Comparison of ENCODE assay signal across 8 mouse cellular contexts in genomic region chr11:97694921-97695711, GRCm38 (mm10). TPM values are rescaled to one million over a fixed set of nuclear protein-coding genes. Genes with fewer than 3 reads are reported as not detected.
DNase-seq lines count a peak whose midpoint lies in the region; ATAC-seq and TF ChIP-seq lines count a peak whose summit lies in the region.

No protein-coding gene starts in this region.

- peak; percentile 39 for DNase-seq in liver, adult 2 months (ENCODE audit: extremely low read depth, low read depth, low spot score)
- DNase-seq in embryonic facial prominence, embryonic 14.5 days (ENCODE audit: low spot score) = peak; percentile 85
- DNase-seq in heart, postnatal 0 days (ENCODE audit: low spot score) = peak; percentile 76
- no peak for DNase-seq in limb, embryonic 11.5 days (ENCODE audit: low spot score)
- no peak for DNase-seq in spleen, postnatal 14 days (ENCODE audit: low spot score in 2 of 2)
- no peak for DNase-seq in gastrocnemius, postnatal 10 days

- H3K36me3 ChIP-seq in liver, adult 2 months (ENCODE audit: control insufficient read depth, insufficient read depth, low read length) = no peaks in the 10 kb centered on the region
- H3K36me3 ChIP-seq in liver, embryonic 12.5 days = peaks cover 19% of the 10 kb centered on the region
- peaks cover 33% of the 10 kb centered on the region for H3K36me3 ChIP-seq in embryonic facial prominence, embryonic 14.5 days (ENCODE audit: control insufficient read depth, insufficient read depth, low read length)
- peaks cover 29% of the 10 kb centered on the region for H3K36me3 ChIP-seq in heart, postnatal 0 days (replicated peaks; ENCODE audit: control insufficient read depth, insufficient read depth, low read length)
- peaks cover 17% of the 10 kb centered on the region for H3K36me3 ChIP-seq in limb, embryonic 11.5 days (ENCODE audit: control insufficient read depth, insufficient read depth, low read length)
- H3K36me3 ChIP-seq in neural tube, embryonic 15.5 days = peaks cover 27% of the 10 kb centered on the region

- TF ChIP-seq CTCF in liver, adult 2 months (IDR thresholded peaks at IDR 0.05; ENCODE audit: low read depth, low read length) = no peak
- no peak for TF ChIP-seq CTCF in heart, postnatal 0 days (IDR thresholded peaks at IDR 0.05; ENCODE audit: low read depth)

- H3K4me2 ChIP-seq in liver, embryonic 12.5 days = no peak overlapping the region
- H3K4me2 ChIP-seq in embryonic facial prominence, embryonic 14.5 days (ENCODE audit: low read depth, low read length) = peak overlapping the region; percentile 34
- H3K4me2 ChIP-seq in heart, postnatal 0 days (ENCODE audit: low read depth, low read length) = peak overlapping the region; percentile 13
- H3K4me2 ChIP-seq in limb, embryonic 11.5 days (ENCODE audit: low read depth, severe bottlenecking) = no peak overlapping the region
- peak overlapping the region; percentile 90 for H3K4me2 ChIP-seq in neural tube, embryonic 15.5 days

- ATAC-seq in liver, embryonic 12.5 days = no peak
- ATAC-seq in embryonic facial prominence, embryonic 14.5 days (ENCODE audit: low read depth) = 0 out of 2 replicates have a peak, but pooled peaks have one; percentile 1
- ATAC-seq in heart, postnatal 0 days (ENCODE audit: insufficient read depth, low read depth) = peak; percentile 48
- ATAC-seq in limb, embryonic 11.5 days (ENCODE audit: insufficient number of reproducible peaks, low FRiP score, low TSS enrichment, low read depth) = no peak
- ATAC-seq in neural tube, embryonic 15.5 days (ENCODE audit: low FRiP score) = no peak

- H3K27me3 ChIP-seq in liver, adult 2 months (ENCODE audit: control insufficient read depth, insufficient read depth, low read length) = no peaks in the 10 kb centered on the region
- H3K27me3 ChIP-seq in liver, embryonic 12.5 days (replicated peaks) = peaks cover 36% of the 10 kb centered on the region
- no peaks in the 10 kb centered on the region for H3K27me3 ChIP-seq in embryonic facial prominence, embryonic 14.5 days (replicated peaks; ENCODE audit: control insufficient read depth, insufficient read depth, low read length)
- H3K27me3 ChIP-seq in heart, postnatal 0 days (ENCODE audit: control insufficient read depth, insufficient read depth, low read length) = no peaks in the 10 kb centered on the region
- no peaks in the 10 kb centered on the region for H3K27me3 ChIP-seq in limb, embryonic 11.5 days (ENCODE audit: control insufficient read depth, insufficient read depth, low read length)
- H3K27me3 ChIP-seq in neural tube, embryonic 15.5 days (replicated peaks) = no peaks in the 10 kb centered on the region

- H3K4me1 ChIP-seq in liver, adult 2 months (ENCODE audit: control insufficient read depth, insufficient read depth, low read length) = peaks cover 2% of the 10 kb centered on the region; the same call in 1 of the 2 replicates
- H3K4me1 ChIP-seq in liver, embryonic 12.5 days = peaks cover 51% of the 10 kb centered on the region
- H3K4me1 ChIP-seq in embryonic facial prominence, embryonic 14.5 days (ENCODE audit: control insufficient read depth, insufficient read depth, low read length) = peaks cover 33% of the 10 kb centered on the region
- H3K4me1 ChIP-seq in heart, postnatal 0 days (ENCODE audit: control insufficient read depth, insufficient read depth) = peaks cover 33% of the 10 kb centered on the region
- peaks cover 26% of the 10 kb centered on the region for H3K4me1 ChIP-seq in limb, embryonic 11.5 days (ENCODE audit: control insufficient read depth, insufficient read depth, low read length)
- H3K4me1 ChIP-seq in neural tube, embryonic 15.5 days = peaks cover 55% of the 10 kb centered on the region

- no peaks in the 10 kb centered on the region for H3K9me3 ChIP-seq in liver, embryonic 12.5 days (replicated peaks)
- no peaks in the 10 kb centered on the region for H3K9me3 ChIP-seq in embryonic facial prominence, embryonic 14.5 days (ENCODE audit: control insufficient read depth, low read length)
- H3K9me3 ChIP-seq in heart, postnatal 0 days (replicated peaks; ENCODE audit: control insufficient read depth, low read length) = no peaks in the 10 kb centered on the region
- no peaks in the 10 kb centered on the region for H3K9me3 ChIP-seq in limb, embryonic 11.5 days (ENCODE audit: control insufficient read depth, low read length)
- H3K9me3 ChIP-seq in neural tube, embryonic 15.5 days (replicated peaks) = no peaks in the 10 kb centered on the region

- no peak for TF ChIP-seq POLR2A in liver, adult 2 months (IDR thresholded peaks at IDR 0.05; ENCODE audit: extremely low read depth, insufficient read depth, low read length)

- no peak overlapping the region for H3K27ac ChIP-seq in liver, adult 2 months (replicated peaks; ENCODE audit: insufficient read depth, low read depth, low read length)
- H3K27ac ChIP-seq in liver, embryonic 12.5 days = no peak overlapping the region
- peak overlapping the region; percentile 65; the same call in 1 of the 2 replicates for H3K27ac ChIP-seq in embryonic facial prominence, embryonic 14.5 days (replicated peaks; ENCODE audit: low read depth, low read length)
- H3K27ac ChIP-seq in heart, postnatal 0 days (ENCODE audit: low read depth) = peak overlapping the region; percentile 40
- H3K27ac ChIP-seq in limb, embryonic 11.5 days (replicated peaks; ENCODE audit: low read depth, low read length) = peak overlapping the region; percentile 33; the same call in 1 of the 2 replicates
- peak overlapping the region; percentile 79 for H3K27ac ChIP-seq in neural tube, embryonic 15.5 days (replicated peaks)

- TF ChIP-seq EP300 in heart, postnatal 0 days (IDR thresholded peaks at IDR 0.05; ENCODE audit: low read depth) = no peak

- no peak overlapping the region for H3K4me3 ChIP-seq in liver, adult 2 months (ENCODE audit: insufficient read depth, low read depth, low read length)
- no peak overlapping the region for H3K4me3 ChIP-seq in liver, embryonic 12.5 days
- no peak overlapping the region for H3K4me3 ChIP-seq in embryonic facial prominence, embryonic 14.5 days (ENCODE audit: low read depth, low read length)
- H3K4me3 ChIP-seq in heart, postnatal 0 days (ENCODE audit: low read depth, low read length) = no peak overlapping the region
- no peak overlapping the region for H3K4me3 ChIP-seq in limb, embryonic 11.5 days (ENCODE audit: low read depth, low read length)
- peak overlapping the region; percentile 95 for H3K4me3 ChIP-seq in neural tube, embryonic 15.5 days (replicated peaks)

- H3K79me2 ChIP-seq in liver, adult 2 months (ENCODE audit: control insufficient read depth, insufficient read depth, low read length) = no peaks in the 10 kb centered on the region

- WGBS in liver, adult 2 months = 60% methylated on average over 17 of the region's 17 CpGs
- WGBS in liver, embryonic 12.5 days (ENCODE audit: insufficient replicate concordance) = 82% methylated on average over 17 of the region's 17 CpGs
- WGBS in embryonic facial prominence, embryonic 14.5 days = 47% methylated on average over 17 of the region's 17 CpGs
- WGBS in heart, postnatal 0 days = 44% methylated on average over 17 of the region's 17 CpGs
- WGBS in limb, embryonic 11.5 days = 79% methylated on average over 17 of the region's 17 CpGs
- 38% methylated on average over 17 of the region's 17 CpGs for WGBS in neural tube, embryonic 15.5 days

- no peak overlapping the region for H3K9ac ChIP-seq in liver, adult 2 months (ENCODE audit: low read depth, low read length)
- no peak overlapping the region for H3K9ac ChIP-seq in liver, embryonic 12.5 days
- H3K9ac ChIP-seq in embryonic facial prominence, embryonic 14.5 days (ENCODE audit: low read depth, low read length) = peak overlapping the region; percentile 40
- no peak overlapping the region for H3K9ac ChIP-seq in heart, postnatal 0 days (replicated peaks; ENCODE audit: low read depth, low read length)
- peak overlapping the region; percentile 27; the same call in 1 of the 2 replicates for H3K9ac ChIP-seq in limb, embryonic 11.5 days (ENCODE audit: low read length)
- H3K9ac ChIP-seq in neural tube, embryonic 15.5 days (replicated peaks) = peak overlapping the region; percentile 28

RNA-seq across cellular contexts. Expression of gene Pcgf2, which starts 5.2 kb away (rescaled TPM):
- total RNA-seq in liver, adult 2 months (2014; rRNA removed) = 0.34 and 0.37 TPM in 2 replicates
- 5.6 and 12.0 TPM in 2 replicates for polyA plus RNA-seq in liver, adult 2 months (2012; rRNA removed)
- 5.0 and 5.1 TPM in 2 replicates for polyA plus RNA-seq in liver, embryonic 12.5 days (2016; fragmentation: Nextera tagmentation; extraction: Ambion mirVana)
- polyA plus RNA-seq in embryonic facial prominence, embryonic 14.5 days (2014; fragmentation: Nextera tagmentation; extraction: Ambion mirVana) = 12.7 and 13.2 TPM in 2 replicates
- 1.1 and 3.6 TPM in 2 replicates for total RNA-seq in heart, postnatal 0 days (2014; rRNA removed; ENCODE audit: low replicate concordance)
- 6.0 and 7.1 TPM in 2 replicates for polyA plus RNA-seq in heart, postnatal 0 days (2015; fragmentation: Nextera tagmentation; extraction: Ambion mirVana)
- 23.3 and 25.4 TPM in 2 replicates for polyA plus RNA-seq in limb, embryonic 11.5 days (2014; fragmentation: Nextera tagmentation; extraction: Ambion mirVana)
- 17.6 and 17.7 TPM in 2 replicates for polyA plus RNA-seq in neural tube, embryonic 15.5 days (2015; fragmentation: Nextera tagmentation; extraction: Ambion mirVana)
- total RNA-seq in gastrocnemius, postnatal 10 days (2021) = 10 to 100 TPM; 11.9 to 18.6 TPM

RNA-seq across cellular contexts. Expression of gene Psmb3, which starts 8.1 kb away (rescaled TPM):
- total RNA-seq in liver, adult 2 months (2014; rRNA removed) = 281 and 313 TPM in 2 replicates
- polyA plus RNA-seq in liver, adult 2 months (2012; rRNA removed) = 299 and 334 TPM in 2 replicates
- 364 and 370 TPM in 2 replicates for polyA plus RNA-seq in liver, embryonic 12.5 days (2016; fragmentation: Nextera tagmentation; extraction: Ambion mirVana)
- 474 and 478 TPM in 2 replicates for polyA plus RNA-seq in embryonic facial prominence, embryonic 14.5 days (2014; fragmentation: Nextera tagmentation; extraction: Ambion mirVana)
- 486 and 592 TPM in 2 replicates for total RNA-seq in heart, postnatal 0 days (2014; rRNA removed; ENCODE audit: low replicate concordance)
- 495 and 503 TPM in 2 replicates for polyA plus RNA-seq in heart, postnatal 0 days (2015; fragmentation: Nextera tagmentation; extraction: Ambion mirVana)
- 546 and 550 TPM in 2 replicates for polyA plus RNA-seq in limb, embryonic 11.5 days (2014; fragmentation: Nextera tagmentation; extraction: Ambion mirVana)
- polyA plus RNA-seq in neural tube, embryonic 15.5 days (2015; fragmentation: Nextera tagmentation; extraction: Ambion mirVana) = 458 and 459 TPM in 2 replicates
- total RNA-seq in gastrocnemius, postnatal 10 days (2021) = 100 to 1,000 TPM; 174 to 190 TPM

RNA-seq across cellular contexts. Expression of gene Cisd3, which starts 9.5 kb away (rescaled TPM):
- 35.7 and 41.0 TPM in 2 replicates for total RNA-seq in liver, adult 2 months (2014; rRNA removed)
- 73.6 and 94.5 TPM in 2 replicates for polyA plus RNA-seq in liver, adult 2 months (2012; rRNA removed)
- 12.6 and 14.7 TPM in 2 replicates for polyA plus RNA-seq in liver, embryonic 12.5 days (2016; fragmentation: Nextera tagmentation; extraction: Ambion mirVana)
- 24.5 and 29.3 TPM in 2 replicates for polyA plus RNA-seq in embryonic facial prominence, embryonic 14.5 days (2014; fragmentation: Nextera tagmentation; extraction: Ambion mirVana)
- 46.1 and 50.8 TPM in 2 replicates for total RNA-seq in heart, postnatal 0 days (2014; rRNA removed; ENCODE audit: low replicate concordance)
- 125 and 135 TPM in 2 replicates for polyA plus RNA-seq in heart, postnatal 0 days (2015; fragmentation: Nextera tagmentation; extraction: Ambion mirVana)
- 8.8 and 10.9 TPM in 2 replicates for polyA plus RNA-seq in limb, embryonic 11.5 days (2014; fragmentation: Nextera tagmentation; extraction: Ambion mirVana)
- 46.9 and 50.1 TPM in 2 replicates for polyA plus RNA-seq in neural tube, embryonic 15.5 days (2015; fragmentation: Nextera tagmentation; extraction: Ambion mirVana)
- 10 to 100 TPM; 84.5 to 99.4 TPM for total RNA-seq in gastrocnemius, postnatal 10 days (2021)

RNA-seq across cellular contexts. Expression of gene Mllt6, which starts 31.9 kb away (rescaled TPM):
- 3.8 and 6.0 TPM in 2 replicates for total RNA-seq in liver, adult 2 months (2014; rRNA removed)
- 8.9 and 11.2 TPM in 2 replicates for polyA plus RNA-seq in liver, adult 2 months (2012; rRNA removed)
- polyA plus RNA-seq in liver, embryonic 12.5 days (2016; fragmentation: Nextera tagmentation; extraction: Ambion mirVana) = 0.32 and 0.33 TPM in 2 replicates
- 3.5 and 4.5 TPM in 2 replicates for polyA plus RNA-seq in embryonic facial prominence, embryonic 14.5 days (2014; fragmentation: Nextera tagmentation; extraction: Ambion mirVana)
- total RNA-seq in heart, postnatal 0 days (2014; rRNA removed; ENCODE audit: low replicate concordance) = 45.2 and 46.1 TPM in 2 replicates
- 1.6 and 1.7 TPM in 2 replicates for polyA plus RNA-seq in heart, postnatal 0 days (2015; fragmentation: Nextera tagmentation; extraction: Ambion mirVana)
- polyA plus RNA-seq in limb, embryonic 11.5 days (2014; fragmentation: Nextera tagmentation; extraction: Ambion mirVana) = 4.0 and 4.1 TPM in 2 replicates
- polyA plus RNA-seq in neural tube, embryonic 15.5 days (2015; fragmentation: Nextera tagmentation; extraction: Ambion mirVana) = 2.3 and 3.1 TPM in 2 replicates
- total RNA-seq in gastrocnemius, postnatal 10 days (2021) = 10 to 100 TPM; 32.2 to 32.4 TPM

RNA-seq across cellular contexts. Expression of gene Pip4k2b, which starts 49.4 kb away (rescaled TPM):
- 4.1 and 5.5 TPM in 2 replicates for total RNA-seq in liver, adult 2 months (2014; rRNA removed)
- 10.8 and 11.0 TPM in 2 replicates for polyA plus RNA-seq in liver, adult 2 months (2012; rRNA removed)
- polyA plus RNA-seq in liver, embryonic 12.5 days (2016; fragmentation: Nextera tagmentation; extraction: Ambion mirVana) = 0.92 and 1.1 TPM in 2 replicates
- 2.2 and 2.6 TPM in 2 replicates for polyA plus RNA-seq in embryonic facial prominence, embryonic 14.5 days (2014; fragmentation: Nextera tagmentation; extraction: Ambion mirVana)
- total RNA-seq in heart, postnatal 0 days (2014; rRNA removed; ENCODE audit: low replicate concordance) = 12.6 and 12.7 TPM in 2 replicates
- 0.79 and 0.95 TPM in 2 replicates for polyA plus RNA-seq in heart, postnatal 0 days (2015; fragmentation: Nextera tagmentation; extraction: Ambion mirVana)
- 1.9 and 2.1 TPM in 2 replicates for polyA plus RNA-seq in limb, embryonic 11.5 days (2014; fragmentation: Nextera tagmentation; extraction: Ambion mirVana)
- 3.8 and 5.0 TPM in 2 replicates for polyA plus RNA-seq in neural tube, embryonic 15.5 days (2015; fragmentation: Nextera tagmentation; extraction: Ambion mirVana)
- total RNA-seq in gastrocnemius, postnatal 10 days (2021) = 10 to 100 TPM; 46.8 to 49.7 TPM

Comparison
In these comparisons a context has a peak if more than half of its experiments do, and no peak if none do; other contexts are left out.
1. DNase-seq: peak in liver, adult 2 months (single experiment), embryonic facial prominence, embryonic 14.5 days (single experiment) and heart, postnatal 0 days (single experiment); none in limb, embryonic 11.5 days (single experiment), spleen, postnatal 14 days (0 of 2) and gastrocnemius, postnatal 10 days (single experiment).
2. H3K27ac ChIP-seq: peak in embryonic facial prominence, embryonic 14.5 days (single experiment), heart, postnatal 0 days (single experiment), limb, embryonic 11.5 days (single experiment) and neural tube, embryonic 15.5 days (single experiment); none in liver, adult 2 months (single experiment) and liver, embryonic 12.5 days (single experiment).
3. H3K9ac ChIP-seq: peak in embryonic facial prominence, embryonic 14.5 days (single experiment), limb, embryonic 11.5 days (single experiment) and neural tube, embryonic 15.5 days (single experiment); none in liver, adult 2 months (single experiment), liver, embryonic 12.5 days (single experiment) and heart, postnatal 0 days (single experiment).
4. ATAC-seq: peak in embryonic facial prominence, embryonic 14.5 days (single experiment) and heart, postnatal 0 days (single experiment); none in liver, embryonic 12.5 days (single experiment), limb, embryonic 11.5 days (single experiment) and neural tube, embryonic 15.5 days (single experiment).
5. H3K4me2 ChIP-seq: peak in embryonic facial prominence, embryonic 14.5 days (single experiment), heart, postnatal 0 days (single experiment) and neural tube, embryonic 15.5 days (single experiment); none in liver, embryonic 12.5 days (single experiment) and limb, embryonic 11.5 days (single experiment).